Mouse (Mus musculus) limb, embryonic 12.5 days (tissue): ENCODE results near the gene Ebi3. TPM values are rescaled to one million over a fixed set of nuclear protein-coding genes. Genes with fewer than 3 reads are reported as not detected.

Source experiments
- ATAC-seq: fragments of 200-750 bp; cut with Nextera tagmentation; 2 replicates; pipeline ENCODE4 v1.8.0; 2017; ENCODE audit warnings: low read depth, moderate TSS enrichment; ENCODE audit not compliant: insufficient number of reproducible peaks, insufficient read depth, low FRiP score, low TSS enrichment
- H3K27ac ChIP-seq: fragments of 300-500 bp; sonication (generic); 2 replicates; pipeline ENCODE4 v1.5.1; 2016; ENCODE audit warnings: mild to moderate bottlenecking, moderate library complexity
- H3K27me3 ChIP-seq: fragments of 300-500 bp; sonication (generic); 2 replicates; pipeline ENCODE4 v1.6.1; 2016; ENCODE audit warnings: mild to moderate bottlenecking, moderate library complexity
- H3K36me3 ChIP-seq: fragments of 300-500 bp; sonication (generic); 2 replicates; pipeline ENCODE4 v1.6.1; 2016; ENCODE audit warnings: mild to moderate bottlenecking, moderate library complexity
- H3K4me1 ChIP-seq: fragments of 300-500 bp; sonication (generic); replicated peaks from 2 replicates; pipeline ENCODE4 v1.6.1; 2016
- H3K4me2 ChIP-seq: fragments of 300-500 bp; sonication (generic); 2 replicates; pipeline ENCODE4 v1.6.1; 2016; ENCODE audit warnings: mild to moderate bottlenecking, moderate library complexity
- H3K4me3 ChIP-seq: fragments of 300-500 bp; sonication (generic); replicated peaks from 2 replicates; pipeline ENCODE4 v1.5.1; 2016; ENCODE audit warnings: mild to moderate bottlenecking
- H3K9ac ChIP-seq: fragments of 300-500 bp; sonication (generic); replicated peaks from 2 replicates; pipeline ENCODE4 v1.6.1; 2016; ENCODE audit warnings: mild to moderate bottlenecking, moderate library complexity
- H3K9me3 ChIP-seq: fragments of 300-500 bp; sonication (generic); 2 replicates; pipeline ENCODE4 v1.6.1; 2016; ENCODE audit warnings: mild to moderate bottlenecking, moderate library complexity
- WGBS: fragments of 180-500 bp; shearing (Covaris S2); methylation state at CpG from one replicate; pipeline ENCODE4 v1.1.7; 2016; 5-methylcytosine and 5-hydroxymethylcytosine counted together
- polyA plus RNA-seq: library from polyadenylated mRNA; unstranded; fragments of >200 nt; fragmentation: Nextera tagmentation; extraction: Ambion mirVana; gene quantifications from 2 replicates; pipeline ENCODE4 v1.2.1, GENCODE M21; 2016

Gene Ebi3
- polyA plus RNA-seq, 1 experiment from 2014 or later = 1.6 TPM

GRCm38 (mm10) chr17:55958584-55958886 is 6.1 kb downstream of the Ebi3 start:
- Histone ChIP-seq H3K27ac (peak overlapping the region; percentile 94), H3K9ac (peak overlapping the region; percentile 52), H3K4me1 (peaks cover 24% of the 10 kb centered on the region), H3K9me3 (no peaks in the 10 kb centered on the region), H3K27me3 (peaks cover 18% of the 10 kb centered on the region), H3K36me3 (peaks cover 27% of the 10 kb centered on the region), H3K4me3 (peak overlapping the region; percentile 53), H3K4me2 (peak overlapping the region; percentile 79)
- 26% methylated on average over 2 of the region's 2 CpGs for WGBS
- ATAC-seq = no peak

- Histone ChIP-seq H3K4me1 (peaks cover 24% of the 10 kb centered on the region), H3K4me3 (peak within 1 kb of the TSS; percentile 53), H3K27ac (peak within 1 kb of the TSS; percentile 94), H3K9me3 (no peaks in the 10 kb centered on the region), H3K4me2 (peak within 1 kb of the TSS; percentile 79), H3K36me3 (peaks cover 33% of the 10 kb centered on the region), H3K27me3 (peaks cover 13% of the 10 kb centered on the region), H3K9ac (peak within 1 kb of the TSS; percentile 57)
- ATAC-seq = peak; percentile 83
- WGBS = under 1% methylated on average over 46 of the region's 46 CpGs
Measured at GRCm38 (mm10) chr17:55958918-55959728, 6.7 kb downstream of the Ebi3 start, which contains the start of gene Yju2. Yju2 (plus strand) TSS chr17:55959099.

GRCm38 (mm10) chr17:55959946-55960740 is 7.7 kb downstream of the Ebi3 start:
- Histone ChIP-seq H3K4me1 (peaks cover 24% of the 10 kb centered on the region), H3K9me3 (no peaks in the 10 kb centered on the region), H3K27ac (no peak overlapping the region), H3K36me3 (peaks cover 43% of the 10 kb centered on the region), H3K27me3 (peaks cover 3% of the 10 kb centered on the region), H3K9ac (peak overlapping the region; percentile 18; the same call in 1 of the 2 replicates), H3K4me2 (peak overlapping the region; percentile 79), H3K4me3 (peak overlapping the region; percentile 53)
- no peak for ATAC-seq
- 76% methylated on average over 10 of the region's 10 CpGs for WGBS

- peaks cover 48% of the 10 kb centered on the region for H3K36me3 ChIP-seq
- H3K27me3 ChIP-seq = no peaks in the 10 kb centered on the region
- no peak overlapping the region for H3K27ac ChIP-seq
- peaks cover 24% of the 10 kb centered on the region for H3K4me1 ChIP-seq
- no peak for ATAC-seq
- H3K9ac ChIP-seq = no peak overlapping the region
- no peak overlapping the region for H3K4me3 ChIP-seq
- no peak overlapping the region for H3K4me2 ChIP-seq
- H3K9me3 ChIP-seq = no peaks in the 10 kb centered on the region
Measured at GRCm38 (mm10) chr17:55960791-55961190, 8.4 kb downstream of the Ebi3 start.

- 87% methylated on average over 7 of the region's 7 CpGs for WGBS
- Histone ChIP-seq H3K27ac (no peak overlapping the region), H3K4me1 (peaks cover 17% of the 10 kb centered on the region), H3K36me3 (peaks cover 55% of the 10 kb centered on the region), H3K9me3 (no peaks in the 10 kb centered on the region), H3K4me2 (no peak overlapping the region), H3K4me3 (no peak overlapping the region), H3K27me3 (no peaks in the 10 kb centered on the region), H3K9ac (no peak overlapping the region)
- ATAC-seq = no peak
Measured at GRCm38 (mm10) chr17:55961631-55962030, 9.2 kb downstream of the Ebi3 start.

- peaks cover 9% of the 10 kb centered on the region for H3K4me1 ChIP-seq
- peaks cover 71% of the 10 kb centered on the region for H3K36me3 ChIP-seq
- H3K4me2 ChIP-seq = no peak overlapping the region
- H3K27ac ChIP-seq = no peak overlapping the region
- no peak for ATAC-seq
- no peaks in the 10 kb centered on the region for H3K9me3 ChIP-seq
- WGBS = 82% methylated on average over 14 of the region's 14 CpGs
- H3K4me3 ChIP-seq = no peak overlapping the region
- H3K27me3 ChIP-seq = no peaks in the 10 kb centered on the region
- no peak overlapping the region for H3K9ac ChIP-seq
Measured at GRCm38 (mm10) chr17:55963171-55963570, 10.7 kb downstream of the Ebi3 start.

GRCm38 (mm10) chr17:55964496-55964895 is 12.1 kb downstream of the Ebi3 start:
- no peak for ATAC-seq
- H3K36me3 ChIP-seq = peaks cover 75% of the 10 kb centered on the region
- H3K9me3 ChIP-seq = no peaks in the 10 kb centered on the region
- no peak overlapping the region for H3K27ac ChIP-seq
- no peak overlapping the region for H3K4me2 ChIP-seq
- H3K27me3 ChIP-seq = no peaks in the 10 kb centered on the region
- no peak overlapping the region for H3K4me3 ChIP-seq
- H3K9ac ChIP-seq = no peak overlapping the region
- H3K4me1 ChIP-seq = peaks cover 5% of the 10 kb centered on the region
- 90% methylated on average over 10 of the region's 10 CpGs for WGBS

GRCm38 (mm10) chr17:55964996-55965395 is 12.6 kb downstream of the Ebi3 start:
- Histone ChIP-seq H3K27ac (no peak overlapping the region), H3K36me3 (peaks cover 75% of the 10 kb centered on the region), H3K27me3 (no peaks in the 10 kb centered on the region), H3K4me3 (no peak overlapping the region), H3K4me1 (no peaks in the 10 kb centered on the region; the same call in 1 of the 2 replicates), H3K9me3 (no peaks in the 10 kb centered on the region), H3K9ac (no peak overlapping the region), H3K4me2 (no peak overlapping the region)
- ATAC-seq = no peak
- 81% methylated on average over 9 of the region's 9 CpGs for WGBS

GRCm38 (mm10) chr17:55967186-55967585 is 14.7 kb downstream of the Ebi3 start:
- no peak overlapping the region for H3K27ac ChIP-seq
- WGBS = 93% methylated on average over 4 of the region's 4 CpGs
- no peak overlapping the region for H3K4me2 ChIP-seq

GRCm38 (mm10) chr17:55968210-55968609 is 15.8 kb downstream of the Ebi3 start:
- ATAC-seq = no peak
- Histone ChIP-seq H3K4me1 (peaks cover 12% of the 10 kb centered on the region), H3K9ac (no peak overlapping the region), H3K27me3 (peaks cover 5% of the 10 kb centered on the region; the same call in 1 of the 2 replicates), H3K27ac (no peak overlapping the region), H3K36me3 (peaks cover 57% of the 10 kb centered on the region), H3K9me3 (no peaks in the 10 kb centered on the region), H3K4me2 (no peak overlapping the region), H3K4me3 (no peak overlapping the region)
- WGBS = 69% methylated on average over 7 of the region's 7 CpGs

More at GRCm38 (mm10) chr17:55967186-55967585, 14.7 kb downstream of the Ebi3 start:
- H3K27me3 ChIP-seq = peaks cover 5% of the 10 kb centered on the region; the same call in 1 of the 2 replicates
- H3K4me1 ChIP-seq = peaks cover 12% of the 10 kb centered on the region
- no peak overlapping the region for H3K9ac ChIP-seq
- H3K9me3 ChIP-seq = no peaks in the 10 kb centered on the region
- ATAC-seq = no peak
- no peak overlapping the region for H3K4me3 ChIP-seq
- H3K36me3 ChIP-seq = peaks cover 59% of the 10 kb centered on the region

- Histone ChIP-seq H3K27me3 (peaks cover 5% of the 10 kb centered on the region; the same call in 1 of the 2 replicates), H3K9ac (no peak overlapping the region), H3K36me3 (peaks cover 55% of the 10 kb centered on the region), H3K27ac (no peak overlapping the region), H3K4me3 (peak overlapping the region; percentile 63), H3K4me2 (peak overlapping the region; percentile 83), H3K4me1 (peaks cover 12% of the 10 kb centered on the region), H3K9me3 (no peaks in the 10 kb centered on the region)
- no peak for ATAC-seq
- WGBS = 53% methylated on average over 14 of the region's 14 CpGs
Measured at GRCm38 (mm10) chr17:55969560-55969959, 17.1 kb downstream of the Ebi3 start.
